Mouse (Mus musculus): ENCODE measurements around the gene Yae1d1. TPM values are rescaled to one million over a fixed set of nuclear protein-coding genes. Genes with fewer than 3 reads are reported as not detected.
A peak's percentile ranks its signal among the peaks of the same experiment; 100 is the strongest.
"Not testable (repeated sequence)": the region's sequence is repeated elsewhere in the genome, so short reads cannot be mapped to it uniquely, and the experiment has no call there.

The Yae1d1 gene
- polyA plus RNA-seq, 1 experiment from 2014 or later: 89.5 TPM

- no peak for ATAC-seq (ENCODE audit: insufficient number of reproducible peaks, insufficient read depth, low FRiP score, low TSS enrichment, low read depth)
- no peak overlapping the region for H3K4me3 ChIP-seq
- H3K9ac ChIP-seq: no peak overlapping the region
- H3K4me1 ChIP-seq: no peaks in the 10 kb centered on the region
- H3K27ac ChIP-seq: no peak overlapping the region
- no peak overlapping the region for H3K4me2 ChIP-seq
- WGBS: 76% methylated on average over 1 of the region's 1 CpGs
- H3K9me3 ChIP-seq: no peaks in the 10 kb centered on the region
- H3K27me3 ChIP-seq: no peaks in the 10 kb centered on the region
- no peaks in the 10 kb centered on the region for H3K36me3 ChIP-seq
Observed at GRCm38 (mm10) chr13:17975457-17975856, 17.7 kb downstream of the Yae1d1 start.

- no peaks in the 10 kb centered on the region for H3K9me3 ChIP-seq
- H3K4me1 ChIP-seq: no peaks in the 10 kb centered on the region
- ATAC-seq (ENCODE audit: insufficient number of reproducible peaks, insufficient read depth, low FRiP score, low TSS enrichment, low read depth): no peak
- no peak overlapping the region for H3K9ac ChIP-seq
- no peak overlapping the region for H3K4me2 ChIP-seq
- H3K27me3 ChIP-seq: no peaks in the 10 kb centered on the region
- no peaks in the 10 kb centered on the region for H3K36me3 ChIP-seq
- WGBS: 95% methylated on average over 9 of the region's 9 CpGs
- H3K4me3 ChIP-seq: no peak overlapping the region
- H3K27ac ChIP-seq: no peak overlapping the region
Observed at GRCm38 (mm10) chr13:17974734-17975133, 18.4 kb downstream of the Yae1d1 start.

DNA sequence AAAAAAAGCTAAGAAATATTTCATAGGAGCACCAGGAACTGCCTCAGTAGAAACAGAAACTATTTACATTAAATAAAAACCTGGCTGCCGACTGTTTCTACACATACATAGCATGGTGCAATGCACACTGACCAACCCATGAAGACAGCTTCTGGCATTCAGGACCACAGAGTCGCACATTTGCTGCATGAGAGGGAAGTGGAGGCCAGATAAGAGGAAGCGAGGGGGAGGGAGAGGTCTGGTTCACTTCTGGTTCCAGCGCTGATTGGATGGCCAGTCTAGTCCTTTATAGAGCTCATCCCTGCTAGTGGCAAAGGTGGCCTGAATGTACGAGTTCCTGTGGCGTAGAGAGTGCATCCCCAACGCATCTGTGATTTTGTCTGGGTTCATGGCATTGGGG is 32.5 kb downstream of the Yae1d1 start:
- Histone ChIP-seq H3K36me3 (no peaks in the 10 kb centered on the region), H3K4me1 (no peaks in the 10 kb centered on the region), H3K4me3 (no peak overlapping the region), H3K9me3 (no peaks in the 10 kb centered on the region), H3K27ac (no peak overlapping the region), H3K4me2 (no peak overlapping the region), H3K9ac (no peak overlapping the region), H3K27me3 (no peaks in the 10 kb centered on the region)
- ATAC-seq (ENCODE audit: insufficient number of reproducible peaks, insufficient read depth, low FRiP score, low TSS enrichment, low read depth): no peak
- 79% methylated on average over 7 of the region's 7 CpGs for WGBS

DNA sequence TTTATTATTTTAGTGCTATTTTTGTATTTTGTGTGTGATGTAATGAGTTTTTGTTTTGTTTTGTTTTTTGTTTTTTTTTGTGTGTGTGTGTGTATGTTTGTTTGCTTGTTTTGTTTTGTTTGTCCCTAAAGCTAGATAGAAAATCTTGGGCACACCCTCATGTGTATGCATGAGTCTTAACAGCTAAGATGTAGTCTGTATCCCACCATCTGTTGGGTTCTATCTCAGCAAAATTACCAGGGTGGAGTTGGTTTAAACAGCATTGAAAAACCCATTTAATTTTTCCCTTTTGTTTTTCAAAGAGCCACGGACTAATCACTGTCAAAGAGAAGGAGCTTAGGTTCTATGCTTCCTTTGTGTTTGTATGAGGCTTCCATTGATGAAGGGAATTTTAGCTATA is 38.9 kb downstream of the Yae1d1 start:
- Histone ChIP-seq H3K36me3 (no peaks in the 10 kb centered on the region), H3K27me3 (no peaks in the 10 kb centered on the region), H3K4me1 (no peaks in the 10 kb centered on the region), H3K9ac (no peak overlapping the region), H3K4me3 (no peak overlapping the region), H3K9me3 (no peaks in the 10 kb centered on the region), H3K4me2 (no peak overlapping the region), H3K27ac (no peak overlapping the region)
- ATAC-seq (ENCODE audit: insufficient number of reproducible peaks, insufficient read depth, low FRiP score, low TSS enrichment, low read depth): no peak
- 53% methylated on average over 1 of the region's 1 CpGs for WGBS

GRCm38 (mm10) chr13:17950581-17950980 is 42.6 kb downstream of the Yae1d1 start:
- not testable (repeated sequence) for H3K9ac ChIP-seq; H3K27ac ChIP-seq; H3K4me3 ChIP-seq; ATAC-seq (ENCODE audit: insufficient number of reproducible peaks, insufficient read depth, low FRiP score, low TSS enrichment, low read depth); H3K4me1 ChIP-seq; H3K27me3 ChIP-seq; H3K9me3 ChIP-seq; H3K4me2 ChIP-seq; H3K36me3 ChIP-seq
- 86% methylated on average over 8 of the region's 8 CpGs for WGBS

DNA sequence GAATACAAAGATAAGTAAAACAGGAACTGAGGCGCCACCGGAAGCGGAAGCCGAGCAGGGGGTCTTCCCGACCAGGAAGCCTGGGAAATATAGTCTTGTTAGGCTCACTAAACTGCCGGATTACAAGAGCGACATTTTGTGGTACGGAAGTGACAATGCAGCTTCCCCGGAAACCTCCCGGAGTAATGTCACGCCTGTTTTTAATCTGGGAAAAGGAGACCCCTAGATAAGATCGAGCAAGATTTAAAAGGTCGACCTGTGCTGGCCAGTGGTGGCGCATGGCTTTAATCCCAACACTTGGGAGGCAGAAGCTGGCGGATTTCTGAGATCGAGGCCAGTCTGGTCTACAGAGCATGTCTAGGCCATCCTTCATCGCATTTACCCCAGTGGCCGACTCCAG is 43.6 kb downstream of the Yae1d1 start:
- no peaks in the 10 kb centered on the region for H3K4me1 ChIP-seq
- WGBS: 71% methylated on average over 18 of the region's 18 CpGs
- no peak for ATAC-seq (ENCODE audit: insufficient number of reproducible peaks, insufficient read depth, low FRiP score, low TSS enrichment, low read depth)
- H3K4me2 ChIP-seq: no peak overlapping the region
- no peaks in the 10 kb centered on the region for H3K27me3 ChIP-seq
- H3K36me3 ChIP-seq: no peaks in the 10 kb centered on the region
- no peak overlapping the region for H3K27ac ChIP-seq
- H3K4me3 ChIP-seq: no peak overlapping the region
- no peaks in the 10 kb centered on the region for H3K9me3 ChIP-seq
- H3K9ac ChIP-seq: no peak overlapping the region

DNA sequence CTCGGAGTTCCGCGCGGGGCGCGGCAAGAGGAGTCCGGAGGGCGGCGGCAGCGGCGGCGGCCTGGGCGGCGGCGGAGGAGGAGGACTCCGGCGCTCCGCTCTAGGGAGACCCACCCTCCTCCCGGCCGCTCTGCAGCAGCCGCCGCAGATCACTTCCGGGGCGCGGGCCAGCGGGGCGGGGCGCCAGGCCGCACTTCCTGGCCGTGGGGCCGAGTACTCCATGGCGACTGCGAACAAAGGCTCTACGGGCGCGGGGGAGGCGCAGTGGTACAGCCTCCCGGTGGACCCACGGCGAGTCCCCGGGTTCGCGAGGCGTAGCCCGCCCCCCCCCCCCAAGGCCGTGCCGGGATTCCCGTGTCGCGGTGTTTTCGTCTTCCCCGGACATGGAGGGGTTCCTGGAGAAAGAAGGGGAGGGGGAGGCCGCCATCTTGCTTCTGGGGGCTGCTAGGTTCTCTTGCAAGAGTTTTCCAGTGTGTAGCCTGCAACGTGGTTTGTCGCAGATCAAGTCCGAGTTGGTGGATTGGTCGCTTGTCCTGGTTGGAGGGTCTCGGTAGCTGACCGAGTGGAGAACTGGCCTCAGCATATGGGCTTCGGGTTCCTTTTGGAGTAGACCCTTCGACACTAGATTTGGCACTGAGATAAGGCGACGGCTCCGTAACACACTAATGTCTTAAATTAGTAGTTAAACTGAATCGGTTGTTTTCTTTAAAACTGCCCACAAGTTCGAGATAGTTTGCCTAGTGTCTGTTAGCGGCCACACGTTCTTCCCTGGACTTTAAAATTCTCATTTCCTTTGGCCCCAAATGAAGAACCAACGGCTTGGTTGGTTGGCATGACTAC is 48.9 kb downstream of the Yae1d1 start, which contains the start of gene Rala:
Gene Rala (minus strand): TSS at position 162 of the 840 bp plus-strand sequence.
- H3K4me1 ChIP-seq: peaks cover 12% of the 10 kb centered on the region
- ATAC-seq (ENCODE audit: insufficient number of reproducible peaks, insufficient read depth, low FRiP score, low TSS enrichment, low read depth): peak; percentile 99
- no peaks in the 10 kb centered on the region for H3K9me3 ChIP-seq
- H3K27me3 ChIP-seq: no peaks in the 10 kb centered on the region
- no peaks in the 10 kb centered on the region for H3K36me3 ChIP-seq
- peak within 1 kb of the TSS; percentile 89 for H3K27ac ChIP-seq
- H3K4me3 ChIP-seq: peak within 1 kb of the TSS; percentile 95
- 7% methylated on average over 69 of the region's 69 CpGs for WGBS
- peak within 1 kb of the TSS; percentile 94 for H3K9ac ChIP-seq
- H3K4me2 ChIP-seq: peak within 1 kb of the TSS; percentile 67

GRCm38 (mm10) chr13:17943306-17944077 is 49.7 kb downstream of the Yae1d1 start:
- peak overlapping the region; percentile 89 for H3K27ac ChIP-seq
- no peaks in the 10 kb centered on the region for H3K27me3 ChIP-seq
- H3K4me1 ChIP-seq: peaks cover 12% of the 10 kb centered on the region
- H3K36me3 ChIP-seq: no peaks in the 10 kb centered on the region
- peak overlapping the region; percentile 95 for H3K4me3 ChIP-seq
- no peaks in the 10 kb centered on the region for H3K9me3 ChIP-seq
- ATAC-seq (ENCODE audit: insufficient number of reproducible peaks, insufficient read depth, low FRiP score, low TSS enrichment, low read depth): peak; percentile 72
- WGBS: under 1% methylated on average over 65 of the region's 70 CpGs
- H3K9ac ChIP-seq: peak overlapping the region; percentile 94
- H3K4me2 ChIP-seq: peak overlapping the region; percentile 67

GRCm38 (mm10) chr13:17942338-17942737 is 50.8 kb downstream of the Yae1d1 start:
- 47% methylated on average over 6 of the region's 6 CpGs for WGBS
- Histone ChIP-seq H3K9me3 (no peaks in the 10 kb centered on the region), H3K9ac (no peak overlapping the region), H3K4me2 (peak overlapping the region; percentile 67; the same call in 1 of the 2 replicates), H3K27me3 (no peaks in the 10 kb centered on the region), H3K4me3 (no peak overlapping the region), H3K36me3 (no peaks in the 10 kb centered on the region), H3K4me1 (peaks cover 12% of the 10 kb centered on the region), H3K27ac (no peak overlapping the region)
- ATAC-seq (ENCODE audit: insufficient number of reproducible peaks, insufficient read depth, low FRiP score, low TSS enrichment, low read depth): no peak

Other genes starting within 250 kb of the Yae1d1 start
- 18.6 and 19.6 TPM in 2 replicates for gene Cdk13, start 188.3 kb downstream of the Yae1d1 start, polyA plus RNA-seq (2015; fragmentation: Nextera tagmentation; extraction: Ambion mirVana)
- 113 TPM in 2 replicates for gene Rala, start 49.1 kb downstream of the Yae1d1 start, polyA plus RNA-seq (2015; fragmentation: Nextera tagmentation; extraction: Ambion mirVana)

Measured in embryonic facial prominence, embryonic 13.5 days (tissue).